Mouse (Mus musculus): ENCODE data around the gene Ina. TPM values are rescaled to one million over a fixed set of nuclear protein-coding genes. Genes with fewer than 3 reads are reported as not detected.
"Not testable (repeated sequence)": the region's sequence is repeated elsewhere in the genome, so short reads cannot be mapped to it uniquely, and the experiment has no call there.

The Ina gene
- polyA plus RNA-seq, 1 experiment from 2014 or later, result 1.5 TPM

DNA sequence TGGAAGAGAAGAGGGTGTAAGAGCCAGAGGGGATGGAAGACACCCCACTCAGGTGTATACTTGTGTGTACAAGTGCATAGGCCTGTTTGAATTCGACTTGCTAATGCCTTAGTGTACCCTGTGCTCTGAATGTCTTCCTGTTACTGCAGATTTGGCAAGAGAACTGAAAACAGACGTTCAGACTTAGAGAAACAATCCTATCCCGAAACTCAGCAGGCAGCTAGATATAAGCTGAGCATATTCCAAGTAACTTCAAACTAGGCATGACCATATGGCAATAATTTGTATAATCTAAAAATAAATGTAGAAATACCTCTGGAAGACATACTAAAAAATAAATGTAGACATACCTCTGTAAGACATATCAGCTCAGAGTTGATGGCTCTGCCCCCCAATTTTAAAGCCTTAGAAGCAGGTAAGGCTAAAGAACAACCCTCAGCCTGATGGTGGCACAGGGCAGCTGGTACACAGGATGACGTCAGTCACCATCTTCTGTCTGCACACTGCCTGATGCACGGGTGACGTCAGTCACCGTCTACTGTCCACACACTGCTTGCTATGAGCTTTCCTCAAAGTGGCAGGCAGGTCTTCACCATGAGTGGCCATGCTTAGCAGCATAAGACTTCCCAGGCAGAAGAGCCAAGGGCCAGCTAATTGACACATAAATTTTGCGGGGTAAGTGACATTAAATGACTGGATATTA is 16.2 kb upstream of the Ina start:
- TF ChIP-seq CTCF (IDR thresholded peaks at IDR 0.05), result no peak
- in situ Hi-C loops (cut with MboI; ENCODE audit: low pct_unique_long_range_greater_than_20kb), result no loop called here
- H3K27me3 ChIP-seq, result peaks cover 15% of the 10 kb centered on the region
- ATAC-seq (no peak), DNase-seq (ENCODE audit: low read depth, low spot score) (no peak)
- ChIA-PET CTCF (interaction anchor here (0.8 to 1.5 kb wide), 3 partner anchors 123 to 238 kb away, joined by 3 read pairs; no protein-coding TSS in a partner anchor), POLR2A (interaction anchor here (0.6 kb wide), 2 partner anchors 53 to 120 kb away, joined by 3 read pairs; no protein-coding TSS in a partner anchor)

DNA sequence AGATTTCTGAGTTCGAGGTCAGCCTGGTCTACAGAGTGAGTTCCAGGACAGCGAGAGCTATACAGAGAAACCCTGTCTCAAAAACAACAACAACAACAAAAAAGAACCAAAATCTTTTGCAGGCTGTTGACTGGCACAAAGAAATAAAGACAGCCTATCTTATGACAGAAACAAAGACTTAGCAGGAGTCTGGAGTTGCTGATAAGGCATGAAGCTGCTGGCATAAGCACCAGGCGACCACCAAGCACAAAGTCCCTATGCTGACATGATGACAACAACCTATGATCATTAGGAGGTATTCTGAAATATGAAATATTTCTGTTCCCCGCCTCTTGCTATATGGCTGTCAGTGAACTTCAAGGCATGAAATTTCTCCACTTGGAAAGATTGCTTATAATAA is 15.5 kb upstream of the Ina start:
- ChIA-PET POLR2A (no interaction called here), CTCF (no interaction called here)
- TF ChIP-seq CTCF (IDR thresholded peaks at IDR 0.05), result no peak
- in situ Hi-C loops (cut with MboI; ENCODE audit: low pct_unique_long_range_greater_than_20kb), result no loop called here
- DNase-seq (ENCODE audit: low read depth, low spot score) (no peak), ATAC-seq (no peak)
- peaks cover 19% of the 10 kb centered on the region for H3K27me3 ChIP-seq

GRCm38 (mm10) chr19:46999753-47000152 is 14.7 kb upstream of the Ina start:
- in situ Hi-C loops (cut with MboI; ENCODE audit: low pct_unique_long_range_greater_than_20kb), result no loop called here

DNA sequence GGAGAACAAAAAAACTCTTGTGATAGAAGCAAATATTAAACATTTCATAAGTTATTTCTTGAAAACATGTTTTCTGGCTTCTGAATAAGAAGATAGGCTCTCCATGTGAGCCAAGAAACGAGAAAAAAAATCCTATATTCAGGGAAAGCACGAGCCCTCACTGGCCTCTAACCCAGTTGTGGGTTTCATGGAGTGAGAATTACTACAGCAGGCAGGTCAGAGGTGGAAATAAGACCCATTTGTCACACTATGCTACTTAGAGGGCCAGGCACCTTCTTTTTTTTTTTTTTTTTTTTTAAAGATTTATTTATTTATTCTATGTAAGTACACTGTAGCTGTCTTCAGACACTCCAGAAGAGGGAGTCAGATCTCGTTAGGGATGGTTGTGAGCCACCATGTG is 14.1 kb upstream of the Ina start:
- ATAC-seq; DNase-seq (ENCODE audit: low read depth, low spot score); POLR2A ChIA-PET; CTCF ChIA-PET; in situ Hi-C loops (cut with MboI; ENCODE audit: low pct_unique_long_range_greater_than_20kb): not testable (repeated sequence)
- H3K27me3 ChIP-seq, result peaks cover 19% of the 10 kb centered on the region

More at GRCm38 (mm10) chr19:46999753-47000152, 14.7 kb upstream of the Ina start:
- CTCF ChIA-PET, result no interaction called here
- POLR2A ChIA-PET, result no interaction called here
- no peak for TF ChIP-seq CTCF (IDR thresholded peaks at IDR 0.05)
- peaks cover 19% of the 10 kb centered on the region for H3K27me3 ChIP-seq
- ATAC-seq (no peak), DNase-seq (ENCODE audit: low read depth, low spot score) (no peak)

GRCm38 (mm10) chr19:47003742-47004511 is 10.6 kb upstream of the Ina start:
- TF ChIP-seq CTCF (IDR thresholded peaks at IDR 0.05), result no peak
- H3K27me3 ChIP-seq, result peaks cover 21% of the 10 kb centered on the region
- CTCF ChIA-PET, result no interaction called here
- in situ Hi-C loops (cut with MboI; ENCODE audit: low pct_unique_long_range_greater_than_20kb), result no loop called here
- POLR2A ChIA-PET, result no interaction called here
- no peak for ATAC-seq
- DNase-seq (ENCODE audit: low read depth, low spot score), result no peak

GRCm38 (mm10) chr19:47005873-47006272 is 8.6 kb upstream of the Ina start:
- in situ Hi-C loops (cut with MboI; ENCODE audit: low pct_unique_long_range_greater_than_20kb), result no loop called here
- no peak for ATAC-seq
- no peak for DNase-seq (ENCODE audit: low read depth, low spot score)
- peaks cover 34% of the 10 kb centered on the region for H3K27me3 ChIP-seq
- POLR2A ChIA-PET, result interaction anchor here (0.6 kb wide), 1 partner anchor 11 kb away, joined by 3 read pairs; no protein-coding TSS in a partner anchor
- CTCF ChIA-PET, result interaction anchor here (1.3 kb wide), 1 partner anchor 11 kb away, joined by 3 read pairs; no protein-coding TSS in a partner anchor
- TF ChIP-seq CTCF (IDR thresholded peaks at IDR 0.05), result no peak

- CTCF ChIA-PET, result interaction anchor here (1.3 kb wide), 1 partner anchor 11 kb away, joined by 3 read pairs; no protein-coding TSS in a partner anchor
- TF ChIP-seq CTCF (IDR thresholded peaks at IDR 0.05), result no peak
- in situ Hi-C loops (cut with MboI; ENCODE audit: low pct_unique_long_range_greater_than_20kb), result no loop called here
- POLR2A ChIA-PET, result interaction anchor here (0.6 kb wide), 1 partner anchor 10 kb away, joined by 3 read pairs; no protein-coding TSS in a partner anchor
- DNase-seq (ENCODE audit: low read depth, low spot score) (no peak), ATAC-seq (no peak)
- H3K27me3 ChIP-seq, result peaks cover 34% of the 10 kb centered on the region
These were observed 8.2 kb upstream of the Ina start for GRCm38 (mm10) chr19:47006321-47006720.

DNA sequence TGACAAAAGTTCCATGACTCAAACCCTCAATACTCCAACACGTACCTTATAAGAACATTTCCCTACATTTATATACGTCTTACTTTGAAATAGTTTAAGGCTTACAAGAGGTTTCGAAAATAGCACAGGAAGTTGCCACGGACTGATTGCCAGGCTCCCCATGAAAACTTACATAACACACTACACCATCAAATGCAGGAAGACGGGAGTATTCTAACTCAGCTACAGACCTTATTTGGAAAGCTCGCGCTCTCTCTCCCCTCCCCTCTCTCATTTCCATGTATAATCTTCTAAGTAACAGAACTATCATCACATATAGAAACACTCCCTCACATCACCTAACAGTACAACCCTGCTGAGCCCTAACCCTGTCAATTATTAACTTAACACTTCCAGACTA is 5.1 kb upstream of the Ina start:
- in situ Hi-C loops (cut with MboI; ENCODE audit: low pct_unique_long_range_greater_than_20kb), result no loop called here
- H3K27me3 ChIP-seq, result peaks cover 40% of the 10 kb centered on the region
- no peak for TF ChIP-seq CTCF (IDR thresholded peaks at IDR 0.05)
- ATAC-seq (no peak), DNase-seq (ENCODE audit: low read depth, low spot score) (no peak)
- ChIA-PET POLR2A (no interaction called here), CTCF (no interaction called here)

DNA sequence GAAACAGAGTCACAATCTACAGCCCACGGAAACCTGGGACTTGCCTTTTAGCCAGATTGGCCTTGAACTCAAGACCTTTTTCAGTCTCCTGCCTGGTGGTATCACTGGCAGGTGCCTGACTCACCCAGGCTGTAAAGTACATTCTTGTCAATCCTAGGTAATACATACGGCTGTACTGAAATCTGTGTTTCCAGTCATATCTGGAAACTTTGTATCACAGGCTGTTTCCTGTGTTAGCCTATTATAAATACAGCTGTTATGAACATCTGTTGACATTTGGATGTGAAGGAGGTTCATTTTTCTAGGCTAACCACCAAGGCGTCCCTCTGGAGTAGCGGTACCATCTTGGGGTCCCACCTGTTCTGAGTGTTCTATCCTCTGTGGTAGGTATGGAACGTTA is 4.6 kb upstream of the Ina start:
- TF ChIP-seq CTCF (IDR thresholded peaks at IDR 0.05), result no peak
- ChIA-PET POLR2A (no interaction called here), CTCF (no interaction called here)
- ATAC-seq (no peak), DNase-seq (ENCODE audit: low read depth, low spot score) (no peak)
- peaks cover 40% of the 10 kb centered on the region for H3K27me3 ChIP-seq
- in situ Hi-C loops (cut with MboI; ENCODE audit: low pct_unique_long_range_greater_than_20kb), result no loop called here

- DNase-seq (ENCODE audit: low read depth, low spot score), result no peak
- POLR2A ChIA-PET, result no interaction called here
- in situ Hi-C loops (cut with MboI; ENCODE audit: low pct_unique_long_range_greater_than_20kb), result no loop called here
- CTCF ChIA-PET, result no interaction called here
- ATAC-seq, result no peak
- H3K27me3 ChIP-seq, result peaks cover 49% of the 10 kb centered on the region
- no peak for TF ChIP-seq CTCF (IDR thresholded peaks at IDR 0.05)
These were observed 1.9 kb upstream of the Ina start for GRCm38 (mm10) chr19:47012521-47013130.

Data from Patski (cell line).